Comparison of ENCODE assay signal across 8 mouse cellular contexts in the genomic region with DNA sequence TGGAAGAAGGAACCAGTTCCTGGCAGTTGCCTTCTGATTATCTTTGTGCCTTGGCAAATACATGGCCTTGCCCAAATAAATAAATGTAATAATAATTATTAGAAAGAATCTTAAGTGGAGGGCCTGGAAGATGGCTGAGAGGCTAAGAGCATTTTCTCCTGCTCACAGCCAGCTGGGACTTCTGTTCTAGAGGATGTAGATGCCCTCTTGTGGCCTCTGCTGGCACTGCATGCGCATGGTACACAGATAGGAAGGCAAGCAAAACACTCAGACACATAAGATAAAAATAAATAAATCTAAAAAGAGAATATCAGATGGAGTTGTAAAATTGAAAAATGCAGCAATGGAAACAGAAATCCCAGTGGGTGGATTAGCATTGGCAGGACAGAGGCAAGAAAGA. TPM values are rescaled to one million over a fixed set of nuclear protein-coding genes. Genes with fewer than 3 reads are reported as not detected.
A peak's percentile ranks its signal among the peaks of the same experiment; 100 is the strongest.
DNase-seq lines count a peak whose midpoint lies in the region; ATAC-seq lines count a peak whose summit lies in the region.
"Had no signal": no experiment of that assay in that cellular context is flagged by ENCODE, and none has a peak within 500 bp of the region (broad histone marks: within the 10 kb centered on the region; RNA-seq: fewer than 3 reads in every experiment).

No protein-coding gene starts in this region.

- no peak overlapping the region for H3K4me2 ChIP-seq in forebrain, embryonic 11.5 days (ENCODE audit: low read depth, low read length, severe bottlenecking)
- H3K4me2 ChIP-seq in midbrain, embryonic 11.5 days = no peak overlapping the region

- no peak overlapping the region for H3K27ac ChIP-seq in forebrain, embryonic 11.5 days (ENCODE audit: low read depth, low read length)
- no peak overlapping the region for H3K27ac ChIP-seq in midbrain, embryonic 11.5 days (ENCODE audit: low read depth, low read length)

- no peak for ATAC-seq in forebrain, embryonic 11.5 days (replicated peaks; ENCODE audit: low FRiP score)
- 0 out of 2 replicates have a peak, but pooled peaks have one; percentile 48 for ATAC-seq in midbrain, embryonic 11.5 days (ENCODE audit: low FRiP score)

- no peaks in the 10 kb centered on the region for H3K27me3 ChIP-seq in forebrain, embryonic 11.5 days (ENCODE audit: control insufficient read depth, insufficient read depth, low read length)
- H3K27me3 ChIP-seq in midbrain, embryonic 11.5 days (ENCODE audit: control insufficient read depth, insufficient read depth, low read length) = no peaks in the 10 kb centered on the region
- H3K27me3 ChIP-seq: megakaryocyte, embryonic 14.5 days had no signal

- 6% methylated on average over 1 of the region's 1 CpGs for WGBS in forebrain, embryonic 11.5 days
- 0% methylated on average over 1 of the region's 1 CpGs for whole genome bisulfite sequencing in midbrain, embryonic 11.5 days

- H3K4me3 ChIP-seq in forebrain, embryonic 11.5 days (ENCODE audit: low read depth, low read length) = no peak overlapping the region
- H3K4me3 ChIP-seq in midbrain, embryonic 11.5 days (ENCODE audit: low read depth, low read length) = no peak overlapping the region
- H3K4me3 ChIP-seq: megakaryocyte, embryonic 14.5 days had no signal

- no peak overlapping the region for H3K9ac ChIP-seq in forebrain, embryonic 11.5 days (ENCODE audit: low read length)
- H3K9ac ChIP-seq in midbrain, embryonic 11.5 days (ENCODE audit: low read length) = no peak overlapping the region

- no peaks in the 10 kb centered on the region for H3K36me3 ChIP-seq in forebrain, embryonic 11.5 days (ENCODE audit: control insufficient read depth, insufficient read depth, low read length)
- H3K36me3 ChIP-seq in midbrain, embryonic 11.5 days (ENCODE audit: control insufficient read depth, insufficient read depth, low read length) = no peaks in the 10 kb centered on the region

- H3K4me1 ChIP-seq in forebrain, embryonic 11.5 days (replicated peaks; ENCODE audit: control insufficient read depth, insufficient read depth, low read length) = no peaks in the 10 kb centered on the region
- H3K4me1 ChIP-seq in midbrain, embryonic 11.5 days (ENCODE audit: control insufficient read depth, insufficient read depth, low read length) = no peaks in the 10 kb centered on the region

- no peaks in the 10 kb centered on the region for H3K9me3 ChIP-seq in forebrain, embryonic 11.5 days (ENCODE audit: control insufficient read depth, low read length)
- H3K9me3 ChIP-seq in midbrain, embryonic 11.5 days (ENCODE audit: control insufficient read depth, low read length) = no peaks in the 10 kb centered on the region
- H3K9me3 ChIP-seq: megakaryocyte, embryonic 14.5 days had no signal

- DNase-seq in MN1 (ENCODE audit: low spot score) = peak; percentile 79
- peak; percentile 59 for DNase-seq in c-Kit-negative CD71-positive TER-119-positive erythroid progenitor cells, embryonic 14.5 days (ENCODE audit: low read depth, low spot score)
- DNase-seq in forebrain, embryonic 11.5 days (ENCODE audit: low spot score) = peak; percentile 88
- DNase-seq in heart, postnatal 4 days = peak; percentile 91
- DNase-seq in left cerebral cortex, adult 11 months (ENCODE audit: low spot score) = peak; percentile 86
- DNase-seq in midbrain, embryonic 11.5 days (ENCODE audit: low spot score, missing footprints) = peak; percentile 98
- DNase-seq in skeletal muscle tissue, adult 2 months (ENCODE audit: low read depth, low spot score) = peak; percentile 64

RNA-seq across cellular contexts. Expression of a gene that starts 44.3 kb away (rescaled TPM):
- polyA plus RNA-seq in forebrain, embryonic 11.5 days (2014; fragmentation: Nextera tagmentation; extraction: Ambion mirVana) = 11.3 TPM in 2 replicates
- total RNA-seq in heart, postnatal 4 days (2021) = 10 to 100 TPM; 27.6 to 28.8 TPM
- 9.2 and 9.9 TPM in 2 replicates for polyA plus RNA-seq in midbrain, embryonic 11.5 days (2014; fragmentation: Nextera tagmentation; extraction: Ambion mirVana)

RNA-seq across cellular contexts. Expression of a gene that starts 44.3 kb away (rescaled TPM):
- 47.4 and 53.1 TPM in 2 replicates for polyA plus RNA-seq in forebrain, embryonic 11.5 days (2014; fragmentation: Nextera tagmentation; extraction: Ambion mirVana)
- total RNA-seq in heart, postnatal 4 days (2021) = 10 to 100 TPM; 80.1 to 86.3 TPM
- polyA plus RNA-seq in midbrain, embryonic 11.5 days (2014; fragmentation: Nextera tagmentation; extraction: Ambion mirVana) = 49.6 and 54.8 TPM in 2 replicates
